16 mouse cellular contexts compared by ENCODE assay signal in the genomic region with DNA sequence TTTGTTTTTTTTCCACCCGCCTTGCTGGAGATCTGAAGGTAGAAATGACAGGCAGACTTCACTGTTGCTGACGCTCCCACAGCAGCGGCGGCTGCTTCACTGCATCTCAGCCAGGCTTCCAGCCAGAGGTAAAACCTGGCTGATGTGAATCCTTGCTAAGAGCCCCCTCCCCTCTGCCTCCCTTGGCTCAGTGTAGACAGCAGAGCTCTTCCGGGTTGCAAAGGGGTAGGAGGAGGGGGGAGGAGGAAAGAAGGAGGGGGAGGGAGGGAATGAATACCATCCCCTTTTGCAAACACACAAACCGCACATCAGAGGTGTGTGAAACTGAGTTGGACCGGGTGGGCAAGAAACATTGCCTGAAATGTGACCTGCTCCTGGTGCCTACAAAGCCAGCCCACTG. TPM values are rescaled to one million over a fixed set of nuclear protein-coding genes. Genes with fewer than 3 reads are reported as not detected.
A peak's percentile ranks its signal among the peaks of the same experiment; 100 is the strongest.
DNase-seq lines count a peak whose midpoint lies in the region; ATAC-seq and TF ChIP-seq lines count a peak whose summit lies in the region.
"Had no signal": no experiment of that assay in that cellular context is flagged by ENCODE, and none has a peak within 500 bp of the region (broad histone marks: within the 10 kb centered on the region; RNA-seq: fewer than 3 reads in every experiment).

No protein-coding gene starts in this region.

- under 1% methylated on average over 7 of the region's 7 CpGs for WGBS in hindbrain, embryonic 10.5 days
- 0% methylated on average over 7 of the region's 7 CpGs for WGBS in midbrain, embryonic 11.5 days
- 9% methylated on average over 7 of the region's 7 CpGs for WGBS in liver, postnatal 0 days (ENCODE audit: insufficient replicate concordance)

- H3K9ac ChIP-seq in CH12.LX (ENCODE audit: insufficient read depth, low read depth): no peak overlapping the region
- no peak overlapping the region; the same call in 1 of the 2 replicates for H3K9ac ChIP-seq in midbrain, embryonic 11.5 days (ENCODE audit: low read length)
- no peak overlapping the region for H3K9ac ChIP-seq in liver, postnatal 0 days (replicated peaks)

- no peaks in the 10 kb centered on the region for H3K9me3 ChIP-seq in CH12.LX (replicated peaks; ENCODE audit: low read length)
- H3K9me3 ChIP-seq in hindbrain, embryonic 10.5 days: peaks cover 3% of the 10 kb centered on the region; the same call in 1 of the 2 replicates
- H3K9me3 ChIP-seq in midbrain, embryonic 11.5 days (ENCODE audit: control insufficient read depth, low read length): no peaks in the 10 kb centered on the region
- H3K9me3 ChIP-seq in liver, postnatal 0 days (ENCODE audit: low read length): no peaks in the 10 kb centered on the region

- no peaks in the 10 kb centered on the region for H3K79me2 ChIP-seq in CH12.LX (replicated peaks; ENCODE audit: control insufficient read depth, extremely low read depth, insufficient read depth, poor library complexity, severe bottlenecking)

- dilution Hi-C loops in CH12.LX (cut with MboI; ENCODE audit: extremely low pct_ligation_motif_present, extremely low pct_unique_long_range_greater_than_20kb, low sequenced_read_pairs): no loop called here

- no peaks in the 10 kb centered on the region for H3K36me3 ChIP-seq in CH12.LX (replicated peaks in 1 of 2; ENCODE audit: control insufficient read depth in 1 of 2, insufficient read depth in 1 of 2, low read length in 1 of 2)
- H3K36me3 ChIP-seq in hindbrain, embryonic 10.5 days: no peaks in the 10 kb centered on the region
- H3K36me3 ChIP-seq in midbrain, embryonic 11.5 days (ENCODE audit: control insufficient read depth, insufficient read depth, low read length): no peaks in the 10 kb centered on the region
- H3K36me3 ChIP-seq in liver, postnatal 0 days (replicated peaks; ENCODE audit: insufficient read depth, low read length): no peaks in the 10 kb centered on the region

- H3K27ac ChIP-seq in CH12.LX (ENCODE audit: insufficient read depth, low read depth): no peak overlapping the region
- no peak overlapping the region for H3K27ac ChIP-seq in hindbrain, embryonic 10.5 days
- no peak overlapping the region for H3K27ac ChIP-seq in midbrain, embryonic 11.5 days (ENCODE audit: low read depth, low read length)
- H3K27ac ChIP-seq in liver, postnatal 0 days (ENCODE audit: low read depth): no peak overlapping the region

- 0 out of 2 replicates have a peak overlapping the region, but pooled peaks have one; percentile 0 for H3K4me2 ChIP-seq in CH12.LX (ENCODE audit: insufficient read depth, low read depth, poor library complexity, severe bottlenecking)
- no peak overlapping the region for H3K4me2 ChIP-seq in midbrain, embryonic 11.5 days
- no peak overlapping the region for H3K4me2 ChIP-seq in liver, postnatal 0 days (ENCODE audit: low read depth, low read length)

- no peaks in the 10 kb centered on the region for H3K27me3 ChIP-seq in CH12.LX (replicated peaks)
- H3K27me3 ChIP-seq in hindbrain, embryonic 10.5 days (ENCODE audit: insufficient read depth, poor library complexity, severe bottlenecking): peaks cover 97% of the 10 kb centered on the region
- peaks cover 88% of the 10 kb centered on the region for H3K27me3 ChIP-seq in midbrain, embryonic 11.5 days (ENCODE audit: control insufficient read depth, insufficient read depth, low read length)
- H3K27me3 ChIP-seq in liver, postnatal 0 days (ENCODE audit: insufficient read depth, low read length): peaks cover 89% of the 10 kb centered on the region

- in situ Hi-C loops in CH12.LX (cut with MboI; ENCODE audit: low pct_ligation_motif_present, low pct_unique_long_range_greater_than_20kb, low sequenced_read_pairs): loop anchor here (5.0 to 25.0 kb wide), 2 partner anchors 120 to 425 kb away; no protein-coding TSS in a partner anchor

- no peak for TF ChIP-seq RAD21 in CH12.LX (IDR thresholded peaks at IDR 0.05; ENCODE audit: low read depth, low read length)

- no peak for ATAC-seq in midbrain, embryonic 11.5 days (ENCODE audit: low FRiP score)
- no peak for ATAC-seq in frontal cortex, adult (ENCODE audit: low TSS enrichment)
- ATAC-seq in liver, postnatal 0 days: no peak
- ATAC-seq: forebrain, embryonic 14.5 days; intestine, postnatal 0 days had no signal

- TF ChIP-seq POLR2A in CH12.LX (IDR thresholded peaks at IDR 0.05; ENCODE audit: low read depth, low read length): no peak

- TF ChIP-seq EP300 in CH12.LX (IDR thresholded peaks at IDR 0.05; ENCODE audit: low read length): no peak
- TF ChIP-seq EP300 in liver, postnatal 0 days (IDR thresholded peaks at IDR 0.05; ENCODE audit: low read depth): no peak

- peak; percentile 44 for DNase-seq in CD4-positive helper T cell, adult 2 months (ENCODE audit: low read depth, low spot score)
- no peak for DNase-seq in CH12.LX (ENCODE audit: extremely low read depth)
- DNase-seq in hindbrain, embryonic 10.5 days (ENCODE audit: low spot score): peak; percentile 38
- peak; percentile 93 for DNase-seq in midbrain, embryonic 11.5 days (ENCODE audit: low spot score, missing footprints)
- DNase-seq in adrenal gland, postnatal 36 days: no peak
- no peak for DNase-seq in liver, postnatal 0 days
- DNase-seq: gastrocnemius, postnatal 25 days; right cerebral cortex, adult 18-20 months had no signal

- H3K4me1 ChIP-seq in CH12.LX (ENCODE audit: control insufficient read depth in 1 of 2, insufficient read depth in 2 of 2): peaks cover 0 to 4% of the 10 kb centered on the region in 2 experiments; a peak in 2 of 4 replicates
- H3K4me1 ChIP-seq in hindbrain, embryonic 10.5 days (replicated peaks): peaks cover 31% of the 10 kb centered on the region
- peaks cover 7% of the 10 kb centered on the region for H3K4me1 ChIP-seq in midbrain, embryonic 11.5 days (ENCODE audit: control insufficient read depth, insufficient read depth, low read length)
- peaks cover 20% of the 10 kb centered on the region for H3K4me1 ChIP-seq in liver, postnatal 0 days (ENCODE audit: insufficient read depth)

- no peak for TF ChIP-seq CTCF in CH12.LX (conservative IDR thresholded peaks at IDR 0.05 in 1 of 2, IDR thresholded peaks at IDR 0.05 in 1 of 2; ENCODE audit: low read depth in 2 of 2, low read length in 2 of 2)
- no peak for TF ChIP-seq CTCF in liver, postnatal 0 days (IDR thresholded peaks at IDR 0.05; ENCODE audit: low read depth)

- H3K4me3 ChIP-seq in CH12.LX (replicated peaks in 1 of 3; ENCODE audit: low read depth in 2 of 3, low read length in 2 of 3, poor library complexity in 1 of 3): no peak overlapping the region
- 0 out of 2 replicates have a peak overlapping the region, but pooled peaks have one; percentile 6 for H3K4me3 ChIP-seq in hindbrain, embryonic 10.5 days
- H3K4me3 ChIP-seq in midbrain, embryonic 11.5 days (ENCODE audit: low read depth, low read length): peak overlapping the region; percentile 20
- no peak overlapping the region for H3K4me3 ChIP-seq in liver, postnatal 0 days (ENCODE audit: low read depth, low read length)

TF ChIP-seq in CH12.LX, 34 proteins besides CTCF, POLR2A, EP300 and RAD21:
- no peak for TF ChIP-seq NRF1 (IDR thresholded peaks at IDR 0.05; ENCODE audit: low read depth, low read length)
- no peak for TF ChIP-seq ZKSCAN1 (IDR thresholded peaks at IDR 0.05; ENCODE audit: borderline replicate concordance, low read depth, low read length)
- TF ChIP-seq TCF12 (IDR thresholded peaks at IDR 0.05; ENCODE audit: low read depth, low read length): no peak
- TF ChIP-seq ELF1 (IDR thresholded peaks at IDR 0.05; ENCODE audit: low read depth, low read length): 0 out of 2 replicates have a peak, but pooled peaks have one; percentile 32
TF ChIP-seq in CH12.LX: peak in this region for 1.

RNA-seq across cellular contexts. Expression of a gene that starts 1.7 kb away (rescaled TPM):
- total RNA-seq in CH12.LX (2012; rRNA removed) (0.17 and 0.38 TPM in 2 replicates), CH12.LX (2014; rRNA removed) (not detected in 2 replicates)
- not detected in 2 replicates for polyA plus RNA-seq in CH12.LX (2012; ENCODE audit: insufficient read length, low read depth)
- polyA plus RNA-seq in hindbrain, embryonic 10.5 days (2016; fragmentation: Nextera tagmentation; extraction: Ambion mirVana): 0.54 TPM in 1 of 2 replicates, not detected in the other
- polyA plus RNA-seq in midbrain, embryonic 11.5 days (2014; fragmentation: Nextera tagmentation; extraction: Ambion mirVana): 1.4 and 1.6 TPM in 2 replicates
- total RNA-seq in adrenal gland, postnatal 36 days (2021): not detected
- polyA plus RNA-seq in liver, postnatal 0 days (2015; fragmentation: Nextera tagmentation; extraction: Ambion mirVana): not detected in 2 replicates
- total RNA-seq: gastrocnemius, postnatal 25 days; layer of hippocampus, postnatal 14 days had no signal
- polyA plus RNA-seq: cortical plate, adult 2 months; heart, embryonic 14.5 days; intestine, postnatal 0 days; limb, embryonic 14.5 days; lung, embryonic 16.5 days had no signal

RNA-seq across cellular contexts. Expression of a gene that starts 2.2 kb away (rescaled TPM):
- 0.08 and 0.34 TPM in 2 replicates for total RNA-seq in CH12.LX (2012; rRNA removed)
- 0.11 and 0.20 TPM in 2 replicates for total RNA-seq in CH12.LX (2014; rRNA removed)
- 0.50 and 0.63 TPM in 2 replicates for polyA plus RNA-seq in CH12.LX (2012; ENCODE audit: insufficient read length, low read depth)
- polyA plus RNA-seq in hindbrain, embryonic 10.5 days (2016; fragmentation: Nextera tagmentation; extraction: Ambion mirVana): 14.2 and 16.8 TPM in 2 replicates
- 34.1 and 34.8 TPM in 2 replicates for polyA plus RNA-seq in midbrain, embryonic 11.5 days (2014; fragmentation: Nextera tagmentation; extraction: Ambion mirVana)
- 10 to 100 TPM; 12.8 to 13.5 TPM for total RNA-seq in adrenal gland, postnatal 36 days (2021)
- polyA plus RNA-seq in liver, postnatal 0 days (2015; fragmentation: Nextera tagmentation; extraction: Ambion mirVana): 1.1 and 1.3 TPM in 2 replicates

RNA-seq across cellular contexts. Expression of a gene that starts 6.6 kb away (rescaled TPM):
- total RNA-seq in CH12.LX (2012; rRNA removed): not detected in 2 replicates
- total RNA-seq in CH12.LX (2014; rRNA removed): not detected in 2 replicates
- polyA plus RNA-seq in CH12.LX (2012; ENCODE audit: insufficient read length, low read depth): not detected in 2 replicates
- polyA plus RNA-seq in hindbrain, embryonic 10.5 days (2016; fragmentation: Nextera tagmentation; extraction: Ambion mirVana): 0.75 and 1.0 TPM in 2 replicates
- polyA plus RNA-seq in midbrain, embryonic 11.5 days (2014; fragmentation: Nextera tagmentation; extraction: Ambion mirVana): 0.20 and 1.2 TPM in 2 replicates
- total RNA-seq in adrenal gland, postnatal 36 days (2021): under 1 TPM; 0.26 to 0.76 TPM
- polyA plus RNA-seq in liver, postnatal 0 days (2015; fragmentation: Nextera tagmentation; extraction: Ambion mirVana): not detected in 2 replicates
- total RNA-seq: gastrocnemius, postnatal 25 days; layer of hippocampus, postnatal 14 days had no signal
- polyA plus RNA-seq: cortical plate, adult 2 months; forebrain, embryonic 14.5 days; intestine, postnatal 0 days; lung, embryonic 16.5 days had no signal

Comparison
In these comparisons a context has a peak if more than half of its experiments do, and no peak if none do; other contexts are left out.
1. DNase-seq: peak in CD4-positive helper T cell, adult 2 months (single experiment), hindbrain, embryonic 10.5 days (single experiment) and midbrain, embryonic 11.5 days (single experiment); none in CH12.LX (single experiment), adrenal gland, postnatal 36 days (0 of 2) and liver, postnatal 0 days (single experiment).
2. H3K4me3 ChIP-seq: peak in hindbrain, embryonic 10.5 days (single experiment) and midbrain, embryonic 11.5 days (single experiment); none in CH12.LX (0 of 3) and liver, postnatal 0 days (single experiment).